Mouse (Mus musculus): ENCODE data around the gene Gpat2.

- no peak for TF ChIP-seq CTCF (IDR thresholded peaks at IDR 0.05; ENCODE audit: borderline replicate concordance, insufficient read depth, low read depth, low read length)
- no peak for TF ChIP-seq POLR2A (IDR thresholded peaks at IDR 0.05; ENCODE audit: borderline replicate concordance, insufficient read depth, low read length)
These were observed at the start of gene Gpat2 for GRCm38 (mm10) chr2:127424977-127425376.
